Mouse (Mus musculus): ENCODE data around the gene Olfr365. TPM values are rescaled to one million over a fixed set of nuclear protein-coding genes. Genes with fewer than 3 reads are reported as not detected.

Olfr365 gene
- not detected for polyA plus RNA-seq (2017; shearing (Covaris generic))

- ATAC-seq = no peak
Observed at GRCm38 (mm10) chr2:37187898-37188297, at the start of gene Olfr365. Gene Olfr365, plus strand, starts transcription at chr2:37188198.

GRCm38 (mm10) chr2:37139022-37139421 lies 49.0 kb upstream of the Olfr365 start, which contains the start of gene Olfr364-ps1:
Gene Olfr364-ps1, plus strand, starts transcription at chr2:37139322.
- ATAC-seq = no peak

- ATAC-seq = no peak
Observed at GRCm38 (mm10) chr2:37211274-37211673, 23.3 kb downstream of the Olfr365 start, which contains the start of gene Olfr366. Gene Olfr366, plus strand, starts transcription at chr2:37211574.

Other genes with a start within 250 kb of the Olfr365 start
- gene Olfr357, start 194.4 kb upstream of the Olfr365 start, polyA plus RNA-seq (2017; shearing (Covaris generic)) = not detected
- gene Olfr358, start 178.9 kb upstream of the Olfr365 start, polyA plus RNA-seq (2017; shearing (Covaris generic)) = not detected
- not detected for gene Olfr360, start 122.5 kb upstream of the Olfr365 start, polyA plus RNA-seq (2017; shearing (Covaris generic))
- not detected for gene Olfr361, start 98.9 kb upstream of the Olfr365 start, polyA plus RNA-seq (2017; shearing (Covaris generic))
- not detected for gene Olfr362, start 70.3 kb upstream of the Olfr365 start, polyA plus RNA-seq (2017; shearing (Covaris generic))
- gene Olfr364-ps1, start 48.9 kb upstream of the Olfr365 start, polyA plus RNA-seq (2017; shearing (Covaris generic)) = under 1 TPM in 1 of 2 experiments, not detected in 1; 0.12 TPM
- not detected for gene Olfr366, start 23.4 kb downstream of the Olfr365 start, polyA plus RNA-seq (2017; shearing (Covaris generic))
- not detected for gene Olfr368, start 138.3 kb downstream of the Olfr365 start, polyA plus RNA-seq (2017; shearing (Covaris generic))
- 10 to 100 TPM; 25.1 to 31.3 TPM for gene Pdcl, start 171.1 kb downstream of the Olfr365 start, polyA plus RNA-seq (2017; shearing (Covaris generic))
- gene Rc3h2, start 234.7 kb downstream of the Olfr365 start, polyA plus RNA-seq (2017; shearing (Covaris generic)) = 10 to 100 TPM; 21.2 to 29.0 TPM

Measured in activated CD4-positive, CD25-positive, alpha-beta regulatory T cell, adult 4 months (primary cell).